Mouse (Mus musculus) olfactory bulb, adult 2 months (tissue): ENCODE measurements around the gene Fbxl13. TPM values are rescaled to one million over a fixed set of nuclear protein-coding genes. Genes with fewer than 3 reads are reported as not detected.

ENCODE experiments used
- H3K27ac ChIP-seq: fragments of 200-500 bp; 2 replicates; pipeline ENCODE4 v1.5.1; 2012; ENCODE audit warnings: low read depth, low read length; ENCODE audit not compliant: insufficient read depth
- H3K4me1 ChIP-seq: fragments of 200-500 bp; 2 replicates; pipeline ENCODE4 v1.6.1; 2012; ENCODE audit warnings: low read length; ENCODE audit not compliant: control insufficient read depth, insufficient read depth
- H3K4me3 ChIP-seq: fragments of 200-500 bp; 2 replicates; pipeline ENCODE4 v1.5.1; 2012; ENCODE audit warnings: mild to moderate bottlenecking, low read depth, low read length, moderate library complexity; ENCODE audit not compliant: insufficient read depth
- CTCF ChIP-seq: fragments of 200-500 bp; IDR thresholded peaks from 2 replicates; pipeline ENCODE4 v1.5.1; 2012; ENCODE audit warnings: low read depth, mild to moderate bottlenecking, low read length, moderate library complexity; ENCODE audit not compliant: insufficient read depth
- POLR2A ChIP-seq: fragments of 200-500 bp; IDR thresholded peaks from 2 replicates; pipeline ENCODE4 v1.6.1; 2012; ENCODE audit warnings: mild to moderate bottlenecking, low read depth, low read length, moderate library complexity; ENCODE audit not compliant: insufficient read depth
- WGBS: fragments of 180-500 bp; shearing (Covaris S2); methylation state at CpG from one replicate; pipeline ENCODE4 v1.1.7; 2018; 5-methylcytosine and 5-hydroxymethylcytosine counted together
- polyA plus RNA-seq: library from polyadenylated mRNA; stranded (reverse); fragments of >200 nt; gene quantifications from 2 replicates; pipeline ENCODE4 v1.2.4, GENCODE M21; 2012; ENCODE audit warnings: low replicate concordance; ENCODE audit not compliant: missing spikeins, insufficient read depth, insufficient read length

Gene Fbxl13
- polyA plus RNA-seq, 1 experiment = not detected

GRCm38 (mm10) chr5:21567784-21568183, 77.7 kb downstream of the Fbxl13 start:
- TF ChIP-seq CTCF = no peak
- TF ChIP-seq POLR2A = no peak
- no peaks in the 10 kb centered on the region for H3K4me1 ChIP-seq
- H3K4me3 ChIP-seq = no peak overlapping the region
- WGBS = 82% methylated on average over 1 of the region's 1 CpGs
- no peak overlapping the region for H3K27ac ChIP-seq

GRCm38 (mm10) chr5:21565392-21566065, 79.9 kb downstream of the Fbxl13 start:
- H3K4me3 ChIP-seq = no peak overlapping the region
- 82% methylated on average over 9 of the region's 9 CpGs for WGBS
- TF ChIP-seq POLR2A (no peak), CTCF (no peak)
- H3K27ac ChIP-seq = no peak overlapping the region
- no peaks in the 10 kb centered on the region for H3K4me1 ChIP-seq

GRCm38 (mm10) chr5:21563936-21564335, 81.5 kb downstream of the Fbxl13 start:
- 68% methylated on average over 2 of the region's 2 CpGs for WGBS
- no peaks in the 10 kb centered on the region for H3K4me1 ChIP-seq
- no peak overlapping the region for H3K4me3 ChIP-seq
- no peak overlapping the region for H3K27ac ChIP-seq
- TF ChIP-seq CTCF (no peak), POLR2A (no peak)

- Histone ChIP-seq H3K4me1 (no peaks in the 10 kb centered on the region), H3K27ac (no peak overlapping the region), H3K4me3 (no peak overlapping the region)
- TF ChIP-seq CTCF (no peak), POLR2A (no peak)
- WGBS = 65% methylated on average over 3 of the region's 3 CpGs
These were observed 88.9 kb downstream of the Fbxl13 start for GRCm38 (mm10) chr5:21556502-21556901.

GRCm38 (mm10) chr5:21554732-21555131, 90.7 kb downstream of the Fbxl13 start:
- TF ChIP-seq CTCF (no peak), POLR2A (no peak)
- H3K27ac ChIP-seq = no peak overlapping the region
- H3K4me1 ChIP-seq = no peaks in the 10 kb centered on the region
- 91% methylated on average over 1 of the region's 1 CpGs for WGBS
- no peak overlapping the region for H3K4me3 ChIP-seq

GRCm38 (mm10) chr5:21553685-21554084, 91.7 kb downstream of the Fbxl13 start:
- Histone ChIP-seq H3K4me3 (no peak overlapping the region), H3K27ac (no peak overlapping the region), H3K4me1 (no peaks in the 10 kb centered on the region)
- TF ChIP-seq CTCF (no peak), POLR2A (no peak)
- 94% methylated on average over 4 of the region's 4 CpGs for WGBS

- TF ChIP-seq CTCF (no peak), POLR2A (no peak)
These were observed 98.4 kb downstream of the Fbxl13 start for GRCm38 (mm10) chr5:21547005-21547404.

GRCm38 (mm10) chr5:21545786-21546185, 99.6 kb downstream of the Fbxl13 start:
- Histone ChIP-seq H3K27ac (no peak overlapping the region), H3K4me1 (no peaks in the 10 kb centered on the region), H3K4me3 (no peak overlapping the region)
- TF ChIP-seq CTCF (no peak), POLR2A (no peak)
- 61% methylated on average over 4 of the region's 4 CpGs for WGBS

More at GRCm38 (mm10) chr5:21547005-21547404, 98.4 kb downstream of the Fbxl13 start:
- no peak overlapping the region for H3K4me3 ChIP-seq
- H3K4me1 ChIP-seq = no peaks in the 10 kb centered on the region
- WGBS = 88% methylated on average over 8 of the region's 8 CpGs
- H3K27ac ChIP-seq = no peak overlapping the region

GRCm38 (mm10) chr5:21545227-21545626, 100.2 kb downstream of the Fbxl13 start:
- Histone ChIP-seq H3K27ac (no peak overlapping the region), H3K4me3 (no peak overlapping the region), H3K4me1 (no peaks in the 10 kb centered on the region)
- no peak for TF ChIP-seq CTCF
- TF ChIP-seq POLR2A = no peak
